Mouse (Mus musculus) B cell, adult 2 months (primary cell): Measurements from ENCODE around the gene Gnptg.
"Not testable (repeated sequence)": the region's sequence is repeated elsewhere in the genome, so short reads cannot be mapped to it uniquely, and the experiment has no call there.

ENCODE experiments used
- DNase-seq, 2 experiments: peaks; one replicate each; pipeline ENCODE4 v3.0.0; 2022

Gene Gnptg

GRCm38 (mm10) chr17:25243131-25243780 lies 3.3 kb upstream of the Gnptg start:
- no peak for DNase-seq

GRCm38 (mm10) chr17:25235635-25236034 lies 4.3 kb downstream of the Gnptg start:
- no peak for DNase-seq

- not testable (repeated sequence) for DNase-seq
Observed at GRCm38 (mm10) chr17:25231621-25232020, 8.3 kb downstream of the Gnptg start.

- no peak for DNase-seq
Observed at GRCm38 (mm10) chr17:25230700-25231099, 9.2 kb downstream of the Gnptg start.

GRCm38 (mm10) chr17:25230014-25230655 lies 9.8 kb downstream of the Gnptg start:
- not testable (repeated sequence) for DNase-seq

GRCm38 (mm10) chr17:25227991-25228390 lies 11.9 kb downstream of the Gnptg start:
- no peak for DNase-seq

- no peak for DNase-seq
Observed at GRCm38 (mm10) chr17:25225659-25226058, 14.3 kb downstream of the Gnptg start.

- DNase-seq = peak; percentile 33 to 56
Observed at GRCm38 (mm10) chr17:25224586-25225222, 15.2 kb downstream of the Gnptg start.

GRCm38 (mm10) chr17:25222951-25223601 lies 16.8 kb downstream of the Gnptg start:
- DNase-seq = no peak

- peak; percentile 26 to 41 for DNase-seq
Observed at GRCm38 (mm10) chr17:25222504-25222940, 17.4 kb downstream of the Gnptg start.

GRCm38 (mm10) chr17:25221821-25222503 lies 18.0 kb downstream of the Gnptg start:
- peak; percentile 51 to 64 for DNase-seq

- DNase-seq = no peak
Observed at GRCm38 (mm10) chr17:25220746-25221145, 19.2 kb downstream of the Gnptg start.

- no peak for DNase-seq
Observed at GRCm38 (mm10) chr17:25219492-25220295, 20.2 kb downstream of the Gnptg start.

- no peak for DNase-seq
Observed at GRCm38 (mm10) chr17:25218967-25219366, 21.0 kb downstream of the Gnptg start.

GRCm38 (mm10) chr17:25215431-25215830 lies 24.5 kb downstream of the Gnptg start:
- no peak for DNase-seq

- no peak for DNase-seq
Observed at GRCm38 (mm10) chr17:25211705-25212104, 28.2 kb downstream of the Gnptg start.

- peak in 1 of 2 experiments; percentile 26 for DNase-seq
Observed at GRCm38 (mm10) chr17:25210680-25211466, 29.1 kb downstream of the Gnptg start.

- DNase-seq = no peak
Observed at GRCm38 (mm10) chr17:25210006-25210405, 29.9 kb downstream of the Gnptg start.

- DNase-seq = no peak
Observed at GRCm38 (mm10) chr17:25202401-25202800, 37.5 kb downstream of the Gnptg start.

GRCm38 (mm10) chr17:25189091-25189490 lies 50.8 kb downstream of the Gnptg start:
- no peak for DNase-seq
